Mouse (Mus musculus): Measurements from ENCODE around the gene 2010111I01Rik.

- TF ChIP-seq CTCF (conservative IDR thresholded peaks at IDR 0.05; ENCODE audit: insufficient read depth, insufficient read length, low read depth, low read length) (no peak), POLR2A (IDR thresholded peaks at IDR 0.05; ENCODE audit: low read depth, low read length) (no peak)
Measured at GRCm38 (mm10) chr13:63184946-63185345, 220.3 kb downstream of the 2010111I01Rik start.

Data from kidney, adult 2 months (tissue).